Mouse (Mus musculus): ENCODE measurements at regions not wholly inside any gene's neighbourhood (a gene's known extent, or its start where the extent isn't known, plus 50 kb on each side); places are given as distances from the start of the nearest gene placed in this dataset.

- Histone ChIP-seq H3K27ac (ENCODE audit: insufficient read depth, low read depth, low read length) (no peak overlapping the region), H3K4me1 (ENCODE audit: control insufficient read depth, insufficient read depth, low read length) (no peaks in the 10 kb centered on the region), H3K36me3 (ENCODE audit: control insufficient read depth, insufficient read depth, low read length) (no peaks in the 10 kb centered on the region), H3K27me3 (replicated peaks; ENCODE audit: control insufficient read depth, insufficient read depth, low read length) (no peaks in the 10 kb centered on the region), H3K4me3 (ENCODE audit: insufficient read depth, low read depth, low read length) (no peak overlapping the region)
- 60% methylated on average over 2 of the region's 2 CpGs for WGBS
- no peak for DNase-seq
- TF ChIP-seq CTCF (conservative IDR thresholded peaks at IDR 0.05; ENCODE audit: insufficient read depth, insufficient read length, low read depth, low read length) = no peak
- no peak for TF ChIP-seq POLR2A (IDR thresholded peaks at IDR 0.05; ENCODE audit: low read depth, low read length)
These were observed 158.9 kb upstream of the Dnajc19 start for GRCm38 (mm10) chr3:34239978-34240377.

GRCm38 (mm10) chr3:34234391-34234790, 153.3 kb upstream of the Dnajc19 start:
- no peaks in the 10 kb centered on the region for H3K36me3 ChIP-seq (ENCODE audit: control insufficient read depth, insufficient read depth, low read length)
- H3K4me3 ChIP-seq (ENCODE audit: insufficient read depth, low read depth, low read length) = no peak overlapping the region
- H3K27ac ChIP-seq (ENCODE audit: insufficient read depth, low read depth, low read length) = no peak overlapping the region
- TF ChIP-seq CTCF (conservative IDR thresholded peaks at IDR 0.05; ENCODE audit: insufficient read depth, insufficient read length, low read depth, low read length) (no peak), POLR2A (IDR thresholded peaks at IDR 0.05; ENCODE audit: low read depth, low read length) (no peak)
- DNase-seq = no peak
- 61% methylated on average over 8 of the region's 8 CpGs for WGBS
- H3K4me1 ChIP-seq (ENCODE audit: control insufficient read depth, insufficient read depth, low read length) = no peaks in the 10 kb centered on the region
- H3K27me3 ChIP-seq (replicated peaks; ENCODE audit: control insufficient read depth, insufficient read depth, low read length) = no peaks in the 10 kb centered on the region

- no peak for DNase-seq
- Histone ChIP-seq H3K4me3 (ENCODE audit: insufficient read depth, low read depth, low read length) (no peak overlapping the region), H3K36me3 (ENCODE audit: control insufficient read depth, insufficient read depth, low read length) (no peaks in the 10 kb centered on the region), H3K27ac (ENCODE audit: insufficient read depth, low read depth, low read length) (no peak overlapping the region), H3K4me1 (ENCODE audit: control insufficient read depth, insufficient read depth, low read length) (no peaks in the 10 kb centered on the region), H3K27me3 (replicated peaks; ENCODE audit: control insufficient read depth, insufficient read depth, low read length) (no peaks in the 10 kb centered on the region)
- WGBS = 64% methylated on average over 7 of the region's 7 CpGs
- TF ChIP-seq CTCF (conservative IDR thresholded peaks at IDR 0.05; ENCODE audit: insufficient read depth, insufficient read length, low read depth, low read length) (no peak), POLR2A (IDR thresholded peaks at IDR 0.05; ENCODE audit: low read depth, low read length) (no peak)
These were observed 151.5 kb upstream of the Dnajc19 start for GRCm38 (mm10) chr3:34232329-34233250.

DNA sequence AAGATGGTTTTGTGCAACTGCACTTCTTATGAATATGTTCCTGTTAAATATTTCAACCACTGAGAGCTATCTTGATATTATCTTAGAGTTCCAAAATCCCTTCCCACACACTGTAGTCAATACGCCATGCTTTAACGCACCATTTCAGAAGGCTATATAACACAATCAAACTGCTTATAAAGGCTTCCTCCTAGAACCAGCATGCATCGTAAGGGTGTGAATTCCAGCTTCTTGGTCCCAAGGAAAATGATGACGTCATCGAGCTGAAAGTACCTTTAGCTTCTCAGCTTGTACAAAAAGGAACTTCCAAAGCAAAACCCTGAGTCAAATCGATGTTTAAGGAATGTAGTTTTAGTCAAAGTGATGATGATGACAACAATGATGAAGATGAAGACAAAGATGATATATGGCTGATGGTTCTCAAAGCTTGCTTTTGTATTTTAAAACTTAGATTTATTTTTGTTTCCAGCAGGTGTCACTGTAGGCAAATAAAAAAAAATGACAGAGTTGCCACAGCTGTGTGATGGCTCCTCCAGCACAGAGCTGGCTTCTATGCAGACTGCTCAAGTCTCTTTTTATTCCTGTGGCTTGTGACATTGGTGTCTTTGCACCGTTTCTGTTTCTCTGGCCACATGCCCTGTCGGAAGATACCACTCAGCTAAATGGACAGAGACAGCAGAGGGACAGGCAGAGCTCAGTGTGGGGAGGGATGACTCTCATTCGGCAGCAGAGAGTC, 150.6 kb upstream of the Dnajc19 start:
- Histone ChIP-seq H3K27ac (ENCODE audit: insufficient read depth, low read depth, low read length) (no peak overlapping the region), H3K36me3 (ENCODE audit: control insufficient read depth, insufficient read depth, low read length) (no peaks in the 10 kb centered on the region), H3K4me3 (ENCODE audit: insufficient read depth, low read depth, low read length) (no peak overlapping the region), H3K27me3 (replicated peaks; ENCODE audit: control insufficient read depth, insufficient read depth, low read length) (no peaks in the 10 kb centered on the region), H3K4me1 (ENCODE audit: control insufficient read depth, insufficient read depth, low read length) (no peaks in the 10 kb centered on the region)
- TF ChIP-seq POLR2A (IDR thresholded peaks at IDR 0.05; ENCODE audit: low read depth, low read length) (no peak), CTCF (conservative IDR thresholded peaks at IDR 0.05; ENCODE audit: insufficient read depth, insufficient read length, low read depth, low read length) (0 out of 2 replicates have a peak, but pooled peaks have one; percentile 24)
- 62% methylated on average over 9 of the region's 9 CpGs for WGBS
- DNase-seq = peak; percentile 7

GRCm38 (mm10) chr3:34222291-34222690, 141.2 kb upstream of the Dnajc19 start:
- H3K36me3 ChIP-seq (ENCODE audit: control insufficient read depth, insufficient read depth, low read length) = no peaks in the 10 kb centered on the region
- H3K4me3 ChIP-seq (ENCODE audit: insufficient read depth, low read depth, low read length) = no peak overlapping the region
- peak; percentile 63 for DNase-seq
- H3K27me3 ChIP-seq (replicated peaks; ENCODE audit: control insufficient read depth, insufficient read depth, low read length) = no peaks in the 10 kb centered on the region
- no peaks in the 10 kb centered on the region for H3K4me1 ChIP-seq (ENCODE audit: control insufficient read depth, insufficient read depth, low read length)
- WGBS = 55% methylated on average over 10 of the region's 10 CpGs
- no peak overlapping the region for H3K27ac ChIP-seq (ENCODE audit: insufficient read depth, low read depth, low read length)
- TF ChIP-seq CTCF (conservative IDR thresholded peaks at IDR 0.05; ENCODE audit: insufficient read depth, insufficient read length, low read depth, low read length) (no peak), POLR2A (IDR thresholded peaks at IDR 0.05; ENCODE audit: low read depth, low read length) (no peak)

- 48% methylated on average over 10 of the region's 10 CpGs for WGBS
- H3K27ac ChIP-seq (ENCODE audit: insufficient read depth, low read depth, low read length) = no peak overlapping the region
- no peak overlapping the region for H3K4me3 ChIP-seq (ENCODE audit: insufficient read depth, low read depth, low read length)
- no peaks in the 10 kb centered on the region for H3K36me3 ChIP-seq (ENCODE audit: control insufficient read depth, insufficient read depth, low read length)
- TF ChIP-seq POLR2A (IDR thresholded peaks at IDR 0.05; ENCODE audit: low read depth, low read length) = no peak
- no peak for TF ChIP-seq CTCF (conservative IDR thresholded peaks at IDR 0.05; ENCODE audit: insufficient read depth, insufficient read length, low read depth, low read length)
- no peaks in the 10 kb centered on the region for H3K4me1 ChIP-seq (ENCODE audit: control insufficient read depth, insufficient read depth, low read length)
- peak; percentile 38 for DNase-seq
- no peaks in the 10 kb centered on the region for H3K27me3 ChIP-seq (replicated peaks; ENCODE audit: control insufficient read depth, insufficient read depth, low read length)
These were observed 138.7 kb upstream of the Dnajc19 start for GRCm38 (mm10) chr3:34219741-34220310.

- no peak for DNase-seq
- Histone ChIP-seq H3K27ac (ENCODE audit: insufficient read depth, low read depth, low read length) (no peak overlapping the region), H3K4me1 (ENCODE audit: control insufficient read depth, insufficient read depth, low read length) (no peaks in the 10 kb centered on the region), H3K27me3 (replicated peaks; ENCODE audit: control insufficient read depth, insufficient read depth, low read length) (no peaks in the 10 kb centered on the region), H3K4me3 (ENCODE audit: insufficient read depth, low read depth, low read length) (no peak overlapping the region), H3K36me3 (ENCODE audit: control insufficient read depth, insufficient read depth, low read length) (no peaks in the 10 kb centered on the region)
- TF ChIP-seq POLR2A (IDR thresholded peaks at IDR 0.05; ENCODE audit: low read depth, low read length) (no peak), CTCF (conservative IDR thresholded peaks at IDR 0.05; ENCODE audit: insufficient read depth, insufficient read length, low read depth, low read length) (no peak)
- 79% methylated on average over 2 of the region's 2 CpGs for WGBS
These were observed 138.0 kb upstream of the Dnajc19 start for GRCm38 (mm10) chr3:34219096-34219495.
